Mouse (Mus musculus) ES-E14 (cell line): ENCODE measurements around the gene Gm9844.

ENCODE experiments used
- CHD2 ChIP-seq: IDR thresholded peaks from 2 replicates; pipeline ENCODE4 v1.6.1; 2014; ENCODE audit warnings: mild to moderate bottlenecking, low read depth, low read length, inconsistent platforms
- HCFC1 ChIP-seq: IDR thresholded peaks from 2 replicates; pipeline ENCODE4 v1.6.1; 2012; ENCODE audit warnings: low read length, inconsistent platforms, borderline replicate concordance; ENCODE audit not compliant: insufficient read depth
- MAFK ChIP-seq: IDR thresholded peaks from 2 replicates; pipeline ENCODE4 v1.6.1; 2014; ENCODE audit warnings: mild to moderate bottlenecking, low read depth, low read length, inconsistent platforms; ENCODE audit not compliant: insufficient read depth
- ZC3H11A ChIP-seq: IDR thresholded peaks from 2 replicates; pipeline ENCODE4 v1.6.1; 2012; ENCODE audit warnings: low read depth, mild to moderate bottlenecking, inconsistent platforms, low read length, borderline replicate concordance
- ZNF384 ChIP-seq: IDR thresholded peaks from 2 replicates; pipeline ENCODE4 v1.6.1; 2012; ENCODE audit warnings: low read depth, low read length, inconsistent platforms

DNA sequence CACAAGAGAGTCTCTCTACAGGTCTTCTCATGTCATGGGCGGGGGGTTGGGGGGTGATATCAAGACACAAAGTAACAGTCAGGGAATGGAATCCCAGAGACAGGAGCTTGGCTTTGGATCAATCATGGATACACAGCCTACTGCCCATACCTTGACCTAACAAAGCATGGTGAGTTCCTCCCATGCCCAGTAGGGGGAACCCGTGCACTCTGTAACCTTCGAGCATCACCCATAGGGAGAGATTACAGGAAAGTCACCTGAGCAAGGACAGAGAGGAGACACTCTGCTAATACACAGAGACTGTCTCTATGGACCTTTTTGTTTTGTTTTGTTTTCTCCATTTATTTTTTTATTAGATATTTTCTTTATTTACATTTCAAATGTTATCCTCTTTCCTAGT, 44.5 kb upstream of the Gm9844 start:
- TF ChIP-seq CHD2, result no peak
- no peak for TF ChIP-seq MAFK
- TF ChIP-seq HCFC1, result no peak
- TF ChIP-seq ZC3H11A, result peak; percentile 72; the same call in 1 of the 2 replicates
- TF ChIP-seq ZNF384, result no peak
